Mouse (Mus musculus): Measurements from ENCODE around the gene BC048403.

BC048403 gene

GRCm38 (mm10) chr10:121739548-121740505, at the start of gene BC048403:
BC048403 (plus strand) TSS chr10:121739937.
- DNase-seq: peak; percentile 84 to 93

DNA sequence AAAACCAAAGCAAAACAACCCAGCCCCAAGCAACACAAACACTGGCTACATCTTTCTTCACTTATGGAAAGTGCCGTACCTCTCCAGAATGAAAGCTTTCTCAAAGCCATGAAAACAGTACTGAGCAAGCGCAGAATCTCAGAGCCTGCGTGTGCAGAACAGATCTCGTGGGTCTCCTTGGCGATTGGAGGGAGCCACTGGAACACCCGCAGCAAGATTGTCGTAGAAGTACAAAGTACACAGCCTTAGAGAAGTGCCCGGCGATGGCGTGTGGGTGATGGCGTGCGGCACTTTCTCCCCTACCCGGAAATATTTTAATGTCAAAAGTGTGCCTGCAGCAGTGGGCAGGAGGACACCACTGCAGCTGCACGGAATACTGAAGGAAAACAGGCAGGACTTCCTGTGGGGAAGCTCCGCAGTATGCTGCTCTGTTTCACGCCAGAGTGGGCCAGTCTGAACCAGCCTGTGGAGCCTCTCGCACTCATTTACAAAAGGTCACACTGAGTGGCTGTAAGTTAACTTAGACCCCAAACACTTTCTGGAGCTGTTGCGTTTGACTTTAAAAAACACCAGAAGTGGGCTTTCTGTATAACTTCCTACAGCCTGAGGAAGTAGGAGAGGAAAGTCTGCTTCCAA, 46.7 kb upstream of the BC048403 start:
- DNase-seq: peak; percentile 23 to 42

GRCm38 (mm10) chr10:121694567-121694966, 45.2 kb upstream of the BC048403 start:
- no peak for DNase-seq

- peak in 1 of 2 experiments; percentile 70 for DNase-seq
Measured at GRCm38 (mm10) chr10:121701296-121702248, 38.2 kb upstream of the BC048403 start.

GRCm38 (mm10) chr10:121703619-121704018, 36.1 kb upstream of the BC048403 start:
- DNase-seq: no peak

DNA sequence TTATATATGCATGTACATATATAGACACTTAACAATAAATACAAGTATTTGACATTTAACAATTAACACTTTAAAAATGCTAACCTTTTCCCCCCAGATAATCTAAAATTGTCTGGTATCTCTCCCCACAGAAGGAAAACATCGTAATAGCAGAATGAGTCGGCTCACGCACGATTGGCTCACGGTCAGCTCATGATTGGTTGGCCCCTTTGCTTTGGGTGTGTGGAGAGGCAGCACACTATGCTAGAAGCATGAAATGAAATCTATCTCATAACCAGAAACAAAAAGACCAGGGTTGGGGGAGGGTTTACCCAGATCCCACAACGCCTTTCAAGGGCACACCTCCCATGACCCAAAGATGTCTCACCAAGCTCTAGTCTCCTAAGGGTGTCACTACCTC, 34.9 kb upstream of the BC048403 start:
- no peak for DNase-seq

GRCm38 (mm10) chr10:121705399-121706163, 34.2 kb upstream of the BC048403 start:
- no peak for DNase-seq

DNA sequence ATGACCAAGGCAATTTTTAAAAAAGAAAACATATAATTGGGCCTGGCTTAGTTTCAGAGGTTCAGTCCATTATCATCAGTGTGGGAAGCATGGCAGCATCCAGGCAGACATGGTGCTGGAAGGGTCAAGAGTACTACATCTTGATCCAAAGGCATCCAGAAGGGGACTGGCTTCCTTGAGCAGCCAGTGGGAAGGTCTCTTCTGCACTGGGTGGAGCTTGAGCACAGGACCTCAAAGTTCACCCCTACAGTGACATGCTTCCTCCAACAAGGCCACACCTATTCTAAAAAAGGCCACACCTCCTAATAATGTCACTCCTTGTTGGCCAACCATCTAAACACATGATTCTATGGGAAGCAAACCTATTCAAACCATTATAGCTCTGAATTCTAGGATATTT, 22.9 kb upstream of the BC048403 start:
- DNase-seq: no peak

DNA sequence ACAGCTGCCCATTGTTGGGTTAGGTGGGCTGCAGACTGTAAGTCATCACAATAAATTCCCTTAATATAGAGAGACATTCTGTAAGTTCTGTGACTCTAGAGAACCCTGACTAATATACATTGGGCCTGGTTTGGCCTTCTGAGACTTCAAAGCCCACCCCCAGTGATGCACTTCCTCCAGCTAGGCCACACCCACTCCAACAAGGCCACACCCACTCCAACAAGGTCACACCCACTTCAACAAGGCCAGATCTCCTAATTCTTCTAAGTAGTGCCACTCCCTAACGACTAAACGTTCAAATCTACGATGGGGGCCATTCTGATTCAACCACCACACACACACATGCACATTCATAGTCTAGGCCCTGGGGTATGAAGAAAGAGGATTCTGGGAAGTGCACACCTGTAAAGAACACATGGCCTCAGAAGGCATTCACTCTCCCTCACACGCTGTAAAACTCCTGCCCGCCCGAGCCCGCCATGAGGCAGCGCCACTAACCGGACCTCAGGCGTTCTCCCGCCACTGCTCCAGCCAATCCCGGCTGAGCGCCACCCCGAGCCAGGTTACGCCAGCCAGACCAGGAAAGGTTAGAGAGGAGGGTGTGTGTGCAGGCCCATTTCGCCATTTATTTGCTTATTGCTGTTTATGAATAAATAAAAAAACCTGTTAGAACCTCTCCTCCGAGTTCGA, 20.7 kb upstream of the BC048403 start:
- DNase-seq: no peak

- no peak for DNase-seq
Measured at GRCm38 (mm10) chr10:121720701-121721100, 19.0 kb upstream of the BC048403 start.

DNA sequence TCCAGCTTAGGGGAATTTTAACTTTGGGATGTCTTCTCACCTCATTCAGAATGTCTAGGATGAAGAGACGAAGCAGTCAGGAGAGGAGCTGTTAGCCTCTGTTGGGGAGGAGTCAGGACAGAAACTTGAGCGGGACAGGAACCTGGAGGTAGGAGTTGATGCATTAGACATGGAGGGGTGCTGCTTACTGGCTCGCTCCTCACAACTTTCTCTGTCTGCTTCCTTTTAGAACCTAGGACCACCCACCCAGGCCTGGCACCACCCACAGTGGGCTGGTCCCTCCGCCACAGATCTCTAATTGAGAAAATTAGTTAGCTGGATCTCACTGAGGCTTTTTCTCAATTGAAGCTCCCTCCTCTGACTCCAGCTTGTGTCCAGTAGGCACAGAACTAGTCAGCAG, 13.2 kb upstream of the BC048403 start:
- no peak for DNase-seq

GRCm38 (mm10) chr10:121727151-121727550, 12.6 kb upstream of the BC048403 start:
- DNase-seq: no peak

- DNase-seq: no peak
Measured at GRCm38 (mm10) chr10:121728226-121728625, 11.5 kb upstream of the BC048403 start.

GRCm38 (mm10) chr10:121731048-121731725, 8.6 kb upstream of the BC048403 start:
- DNase-seq: no peak

DNA sequence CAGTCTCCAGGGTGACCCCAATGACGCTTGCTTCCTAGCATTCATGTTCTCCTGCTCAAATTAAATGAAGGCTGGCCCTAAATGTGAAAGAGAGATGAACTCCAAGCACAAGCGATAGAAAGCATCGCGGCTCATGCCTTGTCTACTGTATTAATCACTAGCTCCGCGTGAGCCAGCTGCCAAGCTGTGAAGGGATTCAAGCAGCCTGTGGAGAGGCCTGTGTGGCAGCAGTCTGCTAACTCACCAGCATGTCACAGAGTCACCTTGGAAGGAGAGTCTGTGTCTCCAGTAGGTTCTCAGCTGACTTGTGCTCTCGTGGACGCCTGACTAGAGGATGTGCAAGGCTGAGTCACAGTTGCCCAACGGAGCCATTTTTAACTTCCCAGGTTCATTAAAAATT, 7.2 kb upstream of the BC048403 start:
- no peak for DNase-seq

- no peak for DNase-seq
Measured at GRCm38 (mm10) chr10:121737256-121737655, 2.5 kb upstream of the BC048403 start.

DNA sequence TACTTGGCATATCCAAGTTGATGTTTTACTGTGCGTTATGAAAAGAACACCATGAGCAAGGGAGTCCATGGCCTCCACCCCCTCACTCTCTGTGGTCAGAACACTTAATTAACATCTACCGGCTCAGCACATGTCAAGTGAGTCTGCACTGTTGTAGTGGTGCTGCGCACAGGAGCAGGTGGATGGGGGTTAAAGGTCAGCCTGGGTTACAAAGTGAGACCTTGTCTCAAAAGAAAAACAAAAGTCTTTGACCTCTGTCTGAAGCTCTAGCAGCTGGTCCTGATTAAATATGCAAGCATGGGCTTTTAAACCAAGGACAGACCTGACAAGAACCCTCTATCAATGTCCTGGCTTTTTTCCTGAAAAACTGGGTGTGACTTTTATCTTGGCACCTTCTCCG, 2.6 kb downstream of the BC048403 start:
- DNase-seq: no peak

DNA sequence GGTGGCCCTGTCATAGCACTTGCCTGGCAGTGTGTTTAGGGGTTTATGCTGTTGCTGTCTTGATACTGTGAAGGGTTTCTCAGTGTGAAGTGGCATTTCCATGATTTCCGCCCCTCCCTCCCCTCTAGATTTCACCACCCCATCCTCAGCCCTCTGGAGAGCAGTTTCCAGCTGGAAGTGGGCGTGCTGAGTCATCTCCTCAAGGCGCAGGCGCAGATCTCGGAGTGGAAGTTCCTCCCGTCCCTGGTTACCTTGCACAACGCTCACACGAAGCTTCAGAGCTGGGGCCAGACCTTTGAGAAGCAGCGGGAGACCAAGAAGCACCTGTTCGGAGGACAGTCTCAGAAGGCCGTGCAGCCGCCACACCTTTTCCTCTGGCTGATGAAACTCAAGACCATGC, 10.4 kb downstream of the BC048403 start:
- no peak for DNase-seq

- no peak for DNase-seq
Measured at GRCm38 (mm10) chr10:121754237-121754636, 14.5 kb downstream of the BC048403 start.

GRCm38 (mm10) chr10:121755822-121756221, 16.1 kb downstream of the BC048403 start:
- DNase-seq: no peak

- DNase-seq: no peak
Measured at GRCm38 (mm10) chr10:121756677-121757076, 16.9 kb downstream of the BC048403 start.
